Mouse (Mus musculus) liver, postnatal 0 days (tissue): ENCODE data around the gene Rab11fip4. TPM values are rescaled to one million over a fixed set of nuclear protein-coding genes. Genes with fewer than 3 reads are reported as not detected.

ENCODE experiments used
- ATAC-seq: fragments of 200-750 bp; cut with Nextera tagmentation; 2 replicates; pipeline ENCODE4 v1.8.0; 2017; ENCODE audit warnings: mild to moderate bottlenecking, moderate library complexity
- DNase-seq: peaks from one replicate; pipeline ENCODE4 v3.0.0-alpha.2; 2016
- H3K27ac ChIP-seq: fragments of 300-500 bp; sonication (generic); 2 replicates; pipeline ENCODE4 v1.5.1; 2014; ENCODE audit warnings: antibody characterized with exemption, moderate library complexity, mild to moderate bottlenecking, low read depth
- H3K27me3 ChIP-seq: fragments of 300-500 bp; sonication (generic); 2 replicates; pipeline ENCODE4 v1.6.1; 2014; ENCODE audit warnings: low read length, control low read depth, mixed read lengths; ENCODE audit not compliant: insufficient read depth
- H3K36me3 ChIP-seq: fragments of 300-500 bp; sonication (generic); replicated peaks from 2 replicates; pipeline ENCODE4 v1.6.1; 2014; ENCODE audit warnings: mild to moderate bottlenecking, control low read depth, low read length, moderate library complexity, mixed read lengths; ENCODE audit not compliant: insufficient read depth
- H3K4me1 ChIP-seq: fragments of 300-500 bp; sonication (generic); 2 replicates; pipeline ENCODE4 v1.6.1; 2014; ENCODE audit warnings: antibody characterized with exemption, mild to moderate bottlenecking, control low read depth; ENCODE audit not compliant: insufficient read depth
- H3K4me2 ChIP-seq: fragments of 300-500 bp; sonication (generic); 2 replicates; pipeline ENCODE4 v1.6.1; 2014; ENCODE audit warnings: low read depth, mild to moderate bottlenecking, low read length, moderate library complexity, mixed read lengths
- H3K4me3 ChIP-seq: fragments of 300-500 bp; sonication (generic); 2 replicates; pipeline ENCODE4 v1.5.1; 2014; ENCODE audit warnings: low read depth, low read length
- H3K9ac ChIP-seq: fragments of 300-500 bp; sonication (generic); replicated peaks from 2 replicates; pipeline ENCODE4 v1.6.1; 2014; ENCODE audit warnings: mild to moderate bottlenecking, moderate library complexity
- H3K9me3 ChIP-seq: fragments of 300-500 bp; sonication (generic); 2 replicates; pipeline ENCODE4 v1.6.1; 2016; ENCODE audit warnings: mild to moderate bottlenecking, control low read depth, low read length, mixed read lengths
- CTCF ChIP-seq: sonication (generic); IDR thresholded peaks from 2 replicates; pipeline ENCODE4 v1.5.1; 2016; ENCODE audit warnings: antibody characterized with exemption, low read depth
- EP300 ChIP-seq: IDR thresholded peaks from 2 replicates; pipeline ENCODE4 v1.6.1; 2016; ENCODE audit warnings: antibody characterized with exemption, low read depth, mild to moderate bottlenecking
- WGBS: fragments of 180-500 bp; shearing (Covaris S2); extraction: QIAGEN DNeasy Blood & Tissue Kit; methylation state at CpG from one replicate; pipeline ENCODE4 v1.1.7; 2014; ENCODE audit not compliant: insufficient replicate concordance; 5-methylcytosine and 5-hydroxymethylcytosine counted together
- polyA plus RNA-seq: library from polyadenylated mRNA; unstranded; fragments of >200 nt; fragmentation: Nextera tagmentation; extraction: Ambion mirVana; gene quantifications from 2 replicates; pipeline ENCODE4 v1.2.1, GENCODE M21; 2015

The Rab11fip4 gene
- polyA plus RNA-seq, 1 experiment from 2014 or later, result 1.1 TPM

DNA sequence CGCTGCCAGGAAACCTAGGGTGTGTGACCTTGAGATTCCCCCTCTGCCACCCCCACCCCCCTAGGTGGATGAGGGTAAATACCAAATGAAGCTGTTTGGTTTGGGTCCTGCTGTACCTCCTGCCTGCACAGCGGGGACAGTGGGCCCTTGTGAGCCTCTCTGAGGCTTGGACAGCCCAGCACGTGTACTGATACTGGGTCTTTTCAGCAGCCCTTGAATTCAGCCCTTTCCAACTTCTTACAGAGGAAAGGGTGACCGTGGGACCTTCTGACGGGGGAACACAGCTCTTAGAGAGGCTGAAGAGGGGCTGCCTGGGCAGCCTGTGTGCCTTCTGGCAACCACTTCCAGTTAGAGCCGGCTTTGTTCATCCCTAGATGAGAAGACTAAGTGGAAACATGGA is 85.0 kb downstream of the Rab11fip4 start:
- H3K27ac ChIP-seq, result no peak overlapping the region
- H3K4me1 ChIP-seq, result peaks cover 22% of the 10 kb centered on the region
- H3K36me3 ChIP-seq, result no peaks in the 10 kb centered on the region
- no peaks in the 10 kb centered on the region for H3K9me3 ChIP-seq
- no peak overlapping the region for H3K9ac ChIP-seq
- no peak for DNase-seq
- H3K27me3 ChIP-seq, result no peaks in the 10 kb centered on the region
- no peak overlapping the region for H3K4me3 ChIP-seq
- ATAC-seq, result no peak
- no peak overlapping the region for H3K4me2 ChIP-seq
- TF ChIP-seq CTCF (no peak), EP300 (no peak)
- 65% methylated on average over 6 of the region's 6 CpGs for WGBS

DNA sequence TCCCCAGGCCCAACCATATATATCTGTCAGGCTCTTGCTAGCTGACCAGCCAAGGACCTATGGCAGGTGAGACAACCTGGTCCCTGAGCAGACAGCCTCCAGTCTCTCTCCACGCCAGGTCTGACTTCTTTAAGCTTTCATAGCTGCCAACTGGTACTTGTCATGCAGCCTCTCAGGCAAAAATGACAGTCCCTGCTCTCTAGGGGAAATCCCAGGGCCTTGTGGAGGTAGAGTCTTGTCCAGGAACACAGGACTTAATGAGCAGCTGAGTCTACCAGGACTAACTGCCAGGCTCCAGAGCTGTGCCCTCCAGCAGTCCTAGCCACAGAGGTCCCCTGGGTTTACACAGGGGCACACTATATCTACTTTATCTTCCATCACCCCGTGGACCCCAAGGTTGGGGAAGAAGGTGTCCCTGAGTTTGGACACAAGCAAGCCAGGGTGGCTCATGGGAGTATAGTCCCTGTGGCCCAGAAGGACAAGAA is 85.5 kb downstream of the Rab11fip4 start:
- peaks cover 18% of the 10 kb centered on the region for H3K4me1 ChIP-seq
- H3K4me2 ChIP-seq, result no peak overlapping the region
- no peaks in the 10 kb centered on the region for H3K27me3 ChIP-seq
- no peak overlapping the region for H3K4me3 ChIP-seq
- DNase-seq (no peak), ATAC-seq (no peak)
- H3K9ac ChIP-seq, result no peak overlapping the region
- 58% methylated on average over 2 of the region's 2 CpGs for WGBS
- H3K27ac ChIP-seq, result no peak overlapping the region
- TF ChIP-seq EP300 (no peak), CTCF (no peak)
- no peaks in the 10 kb centered on the region for H3K36me3 ChIP-seq
- no peaks in the 10 kb centered on the region for H3K9me3 ChIP-seq

DNA sequence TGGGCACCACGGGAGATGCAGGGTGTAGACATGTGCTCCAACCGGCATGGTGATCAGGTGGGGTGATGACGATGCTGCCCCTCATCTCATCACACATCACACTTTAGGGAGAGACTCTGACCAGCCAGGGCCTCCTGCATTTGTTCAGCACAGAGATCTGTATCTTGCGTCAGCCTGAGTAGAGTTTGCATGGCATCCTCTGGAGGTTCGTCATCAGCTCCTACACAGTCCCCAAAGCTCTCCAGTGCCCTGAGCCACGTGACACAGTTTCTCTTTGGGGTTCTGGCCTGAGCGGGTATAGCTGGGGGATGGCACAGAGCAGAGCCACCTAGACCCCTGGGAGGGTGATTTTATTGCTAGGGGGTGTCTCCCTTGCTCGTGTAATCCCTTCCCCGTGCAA is 86.4 kb downstream of the Rab11fip4 start:
- 79% methylated on average over 9 of the region's 9 CpGs for WGBS
- no peak overlapping the region for H3K9ac ChIP-seq
- H3K9me3 ChIP-seq, result no peaks in the 10 kb centered on the region
- DNase-seq (no peak), ATAC-seq (no peak)
- no peaks in the 10 kb centered on the region for H3K36me3 ChIP-seq
- peaks cover 18% of the 10 kb centered on the region for H3K4me1 ChIP-seq
- no peak overlapping the region for H3K4me3 ChIP-seq
- H3K27ac ChIP-seq, result no peak overlapping the region
- TF ChIP-seq EP300 (no peak), CTCF (no peak)
- H3K4me2 ChIP-seq, result no peak overlapping the region
- no peaks in the 10 kb centered on the region for H3K27me3 ChIP-seq

DNA sequence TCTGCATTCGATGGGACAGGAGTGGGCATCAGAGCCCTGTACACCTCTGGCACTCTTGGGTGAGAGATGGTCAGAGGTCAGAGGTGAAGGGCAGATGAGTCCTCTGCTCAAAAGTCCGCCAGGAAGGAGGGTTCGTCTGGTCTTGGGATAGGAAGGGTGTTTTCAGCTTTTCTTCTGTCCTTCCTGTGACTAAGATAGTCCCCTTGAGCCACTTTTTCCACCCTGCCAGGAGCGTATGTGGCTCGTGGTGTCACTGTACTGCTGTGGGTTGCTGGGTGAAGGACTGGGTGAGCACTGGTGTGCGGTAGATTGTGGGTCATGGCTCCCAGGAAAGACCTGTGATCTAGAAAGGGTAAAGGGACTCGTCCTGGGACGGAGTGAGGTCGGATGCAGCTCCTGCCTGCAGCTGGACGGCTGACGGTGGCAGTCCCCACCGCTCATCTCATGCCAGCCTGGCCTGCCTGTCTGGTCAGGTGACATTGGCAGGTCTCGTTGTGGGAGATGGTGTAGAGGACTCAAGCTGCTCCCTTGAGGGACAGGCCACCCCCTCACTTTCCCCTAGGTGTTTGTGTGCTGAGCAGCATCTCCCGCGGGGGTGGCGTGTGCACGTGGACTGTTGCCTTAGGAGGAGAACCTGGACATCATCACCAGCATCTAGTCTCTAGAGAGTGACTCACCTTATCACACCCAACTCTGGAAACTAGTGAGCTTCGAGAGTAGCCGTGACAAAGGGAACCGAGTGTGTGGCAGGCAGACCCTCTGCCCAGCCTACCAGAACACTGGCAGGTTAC is 87.5 kb downstream of the Rab11fip4 start:
- no peak overlapping the region for H3K27ac ChIP-seq
- no peak overlapping the region for H3K4me3 ChIP-seq
- no peak overlapping the region for H3K9ac ChIP-seq
- TF ChIP-seq CTCF, result no peak
- TF ChIP-seq EP300, result no peak
- H3K9me3 ChIP-seq, result no peaks in the 10 kb centered on the region
- WGBS, result 78% methylated on average over 20 of the region's 20 CpGs
- H3K4me1 ChIP-seq, result peaks cover 10% of the 10 kb centered on the region
- no peak overlapping the region for H3K4me2 ChIP-seq
- no peaks in the 10 kb centered on the region for H3K36me3 ChIP-seq
- H3K27me3 ChIP-seq, result no peaks in the 10 kb centered on the region
- ATAC-seq, result no peak
- DNase-seq, result no peak

DNA sequence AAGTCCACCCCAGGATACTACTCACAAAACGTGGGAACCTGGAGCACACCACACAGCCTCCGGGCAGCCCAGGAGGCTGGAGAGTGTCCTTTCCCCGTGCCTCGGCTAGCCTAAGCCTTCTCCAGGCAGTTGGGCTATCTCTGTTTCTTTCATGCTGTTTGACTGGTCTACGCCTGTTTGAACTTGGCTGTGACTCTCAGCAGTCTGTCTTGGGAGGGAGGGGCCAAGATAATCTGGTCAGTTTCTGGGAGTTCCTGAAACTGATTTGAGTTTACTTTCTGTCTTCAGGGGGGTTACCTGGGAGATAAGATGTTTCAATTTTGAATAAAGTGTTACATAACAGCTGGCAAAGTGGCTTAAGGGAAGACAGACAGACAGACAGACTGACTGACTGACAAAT is 88.9 kb downstream of the Rab11fip4 start:
- Histone ChIP-seq H3K4me3 (no peak overlapping the region), H3K9me3 (no peaks in the 10 kb centered on the region), H3K27me3 (no peaks in the 10 kb centered on the region), H3K4me1 (no peaks in the 10 kb centered on the region; the same call in 1 of the 2 replicates), H3K4me2 (no peak overlapping the region), H3K9ac (no peak overlapping the region), H3K36me3 (no peaks in the 10 kb centered on the region), H3K27ac (no peak overlapping the region)
- DNase-seq (no peak), ATAC-seq (no peak)
- TF ChIP-seq CTCF, result no peak
- no peak for TF ChIP-seq EP300
- WGBS, result 71% methylated on average over 5 of the region's 5 CpGs

DNA sequence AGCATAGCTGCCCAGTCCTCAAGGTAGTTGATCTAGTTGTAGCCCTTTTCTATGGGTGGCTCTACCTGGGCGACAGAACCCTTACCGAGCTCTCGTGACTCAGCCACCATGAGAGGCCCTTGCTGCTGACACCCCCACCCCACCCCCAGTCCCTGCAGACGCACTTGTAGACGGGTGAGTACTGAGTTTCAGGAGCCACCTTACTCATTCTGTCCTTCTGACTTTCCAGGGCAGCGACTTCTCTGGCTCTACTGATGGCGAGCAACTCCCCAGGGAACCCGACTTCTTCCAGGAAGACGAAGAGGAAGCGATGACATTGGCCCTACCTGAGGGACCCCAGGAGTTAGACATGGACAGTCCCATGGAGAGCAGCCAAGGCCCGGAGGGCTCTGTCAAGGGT is 89.5 kb downstream of the Rab11fip4 start:
- no peak overlapping the region for H3K4me3 ChIP-seq
- DNase-seq (no peak), ATAC-seq (no peak)
- no peak overlapping the region for H3K4me2 ChIP-seq
- 88% methylated on average over 11 of the region's 11 CpGs for WGBS
- no peaks in the 10 kb centered on the region for H3K36me3 ChIP-seq
- no peaks in the 10 kb centered on the region for H3K27me3 ChIP-seq
- no peaks in the 10 kb centered on the region for H3K9me3 ChIP-seq
- no peak overlapping the region for H3K27ac ChIP-seq
- no peak overlapping the region for H3K9ac ChIP-seq
- TF ChIP-seq CTCF, result no peak
- TF ChIP-seq EP300, result no peak
- no peaks in the 10 kb centered on the region for H3K4me1 ChIP-seq
